Mouse (Mus musculus) cerebellum, adult 11 months (tissue): ENCODE results near the gene Nxpe3.
A peak's percentile ranks its signal among the peaks of the same experiment; 100 is the strongest.

Source experiments
- DNase-seq: peaks from one replicate; pipeline ENCODE4 v3.0.0; 2022

Nxpe3 gene

DNA sequence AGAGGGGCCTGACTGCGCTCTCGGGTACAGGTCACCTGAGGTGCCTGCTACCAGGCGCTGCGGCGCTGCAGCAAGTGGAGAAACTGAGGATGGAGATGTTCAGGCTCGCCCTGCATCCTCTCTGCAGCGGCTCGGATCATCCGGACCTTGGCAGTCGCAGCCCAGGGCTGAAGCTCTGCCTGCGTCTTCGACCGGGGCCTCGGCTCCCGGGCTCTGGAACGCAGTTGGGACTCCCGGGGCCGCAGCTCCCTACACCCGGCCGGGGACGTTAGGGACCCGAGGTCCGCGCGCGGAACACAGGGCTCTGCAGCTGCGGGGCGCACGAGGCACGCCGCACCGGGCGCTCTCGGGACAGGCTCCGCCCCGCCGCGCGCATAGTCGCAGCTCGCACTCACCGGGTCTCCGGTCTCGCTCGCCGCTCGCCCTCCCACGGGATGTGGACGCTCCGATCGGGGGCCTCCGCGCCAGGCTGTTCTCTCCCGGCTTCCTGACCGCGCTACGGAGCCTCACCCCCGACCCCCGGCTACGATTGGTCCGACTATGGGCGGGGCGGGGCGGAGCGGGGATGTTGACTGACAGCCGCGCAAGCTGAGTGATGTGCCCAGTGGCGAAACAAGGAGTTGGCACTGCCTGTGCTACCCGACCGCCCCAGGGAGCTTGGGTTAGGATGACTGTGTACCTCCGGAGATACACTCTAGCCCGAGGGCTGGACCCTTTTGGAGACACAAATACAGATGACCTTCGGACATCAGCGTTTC, at the start of gene Nxpe3:
Gene Nxpe3, minus strand, starts transcription at position 393 of the 758 bp plus-strand sequence.
- DNase-seq, result peak; percentile 85

DNA sequence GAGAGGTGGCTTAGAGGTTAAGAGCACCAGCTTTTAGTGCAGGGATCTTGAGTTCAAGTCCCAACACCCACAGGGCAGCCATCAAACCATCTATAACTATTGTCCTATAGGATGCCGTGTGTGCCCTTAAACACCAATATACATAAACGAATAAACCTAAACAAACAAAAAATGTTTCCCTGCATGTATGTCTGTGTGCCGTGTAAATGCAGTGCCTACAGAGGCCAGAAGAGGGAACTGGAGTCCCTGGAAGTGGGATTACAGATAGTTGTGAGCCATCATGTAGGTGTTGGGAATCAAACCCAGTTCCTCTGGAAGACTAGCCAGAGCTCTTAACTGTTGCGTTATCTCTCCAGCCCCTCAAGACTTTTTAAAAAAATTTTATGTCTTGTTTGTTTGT, 45.7 kb upstream of the Nxpe3 start:
- DNase-seq, result no peak

DNA sequence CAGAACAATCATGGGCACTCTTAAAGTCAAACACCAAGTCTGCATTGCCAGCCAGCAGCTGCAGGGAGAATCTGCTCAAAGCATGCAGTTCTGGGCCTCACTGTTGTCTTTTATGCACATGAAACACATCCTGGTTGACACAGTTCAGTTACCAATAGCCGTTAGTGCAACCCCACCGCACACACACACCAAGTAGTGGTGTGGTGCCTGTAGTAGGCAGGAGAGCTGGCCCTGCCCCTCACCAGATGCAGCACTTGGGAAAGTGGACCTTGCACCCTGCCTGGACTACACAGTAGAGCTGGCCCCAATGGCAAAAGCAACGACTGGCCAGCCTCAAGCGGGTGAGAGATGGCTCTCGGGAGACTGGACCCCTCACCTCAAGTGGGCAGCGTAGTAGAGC, 44.6 kb upstream of the Nxpe3 start:
- DNase-seq, result no peak

DNA sequence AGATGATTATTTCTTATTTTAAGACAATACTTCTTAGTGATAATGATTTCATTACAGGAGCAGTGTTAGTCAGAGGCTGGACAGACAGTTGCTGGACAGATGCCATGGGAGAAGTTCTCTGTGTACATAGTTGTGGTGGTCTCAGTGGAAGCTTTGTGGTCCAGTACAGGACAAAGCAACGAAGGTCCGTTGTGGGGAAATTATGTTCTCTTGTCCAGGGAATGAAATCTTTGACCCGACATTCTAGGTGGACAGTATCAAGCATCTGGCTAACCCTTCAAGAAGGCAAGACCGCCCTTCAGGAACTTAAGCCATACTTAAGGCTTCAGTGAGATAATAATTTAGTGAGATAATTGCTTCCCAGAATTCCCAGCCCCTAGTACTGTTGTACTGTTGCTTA, 43.7 kb upstream of the Nxpe3 start:
- DNase-seq, result no peak

DNA sequence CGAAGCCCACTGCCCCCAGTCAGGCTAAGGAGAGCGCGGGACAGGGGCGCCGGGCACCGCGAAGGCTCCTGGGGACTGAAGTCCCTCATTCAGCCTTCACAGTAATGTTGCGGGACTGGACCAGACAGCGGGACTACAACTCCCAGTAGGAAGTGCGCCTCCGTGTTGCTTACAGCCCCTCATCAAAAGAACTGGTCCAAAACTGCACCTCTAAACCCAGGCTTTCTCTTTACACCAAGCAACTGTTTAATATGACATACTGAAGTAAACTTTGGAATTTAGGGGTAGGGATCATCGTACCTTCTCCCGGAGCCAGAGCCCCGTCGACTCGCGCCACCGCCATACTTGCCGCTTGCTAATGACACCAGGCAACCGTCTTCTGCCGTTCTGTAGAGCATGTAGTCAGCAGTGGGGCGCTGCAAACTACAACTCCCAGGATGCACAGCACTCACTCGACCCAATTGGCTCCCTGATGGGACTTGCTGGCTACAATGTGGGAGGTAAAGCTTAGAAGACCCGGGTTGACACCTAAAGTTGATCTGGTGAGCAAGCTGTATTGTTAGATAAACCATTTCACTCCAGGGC, 39.5 kb upstream of the Nxpe3 start, which contains the start of gene Cep97:
Gene Cep97, minus strand, starts transcription at position 403 of the 585 bp plus-strand sequence.
- DNase-seq, result peak; percentile 86

DNA sequence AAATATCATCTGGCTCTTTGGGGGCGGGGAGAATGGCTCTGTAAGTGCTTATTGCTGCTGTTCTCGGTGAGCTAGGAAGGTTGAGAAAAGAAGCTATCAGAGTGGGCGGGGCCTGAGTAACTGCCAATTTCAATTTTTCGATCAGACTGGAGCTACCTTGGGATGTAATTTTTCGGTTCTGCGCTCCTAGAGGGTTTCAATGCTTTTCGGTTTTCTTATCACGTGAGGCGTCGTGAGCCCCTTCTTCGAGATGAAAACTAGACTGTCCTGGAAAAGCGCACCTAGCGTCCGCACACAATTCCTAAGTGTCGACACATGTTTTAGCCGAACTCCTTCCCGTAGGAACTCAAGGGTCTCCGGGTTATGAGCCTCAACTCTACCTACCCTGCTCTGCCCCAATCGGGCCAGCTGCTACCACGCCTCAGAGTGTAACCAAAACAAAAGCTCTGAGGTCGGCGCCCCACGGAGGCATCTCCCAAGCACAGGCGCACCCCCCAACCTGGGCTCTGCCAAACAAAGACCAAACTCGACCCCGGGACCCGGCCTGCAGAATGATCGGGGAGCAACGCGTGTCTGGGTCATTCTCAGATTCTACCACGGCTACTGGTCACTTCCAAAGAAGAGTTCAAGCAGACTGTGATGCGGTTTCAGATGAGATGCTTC, 38.7 kb upstream of the Nxpe3 start:
- peak; percentile 54 for DNase-seq

DNA sequence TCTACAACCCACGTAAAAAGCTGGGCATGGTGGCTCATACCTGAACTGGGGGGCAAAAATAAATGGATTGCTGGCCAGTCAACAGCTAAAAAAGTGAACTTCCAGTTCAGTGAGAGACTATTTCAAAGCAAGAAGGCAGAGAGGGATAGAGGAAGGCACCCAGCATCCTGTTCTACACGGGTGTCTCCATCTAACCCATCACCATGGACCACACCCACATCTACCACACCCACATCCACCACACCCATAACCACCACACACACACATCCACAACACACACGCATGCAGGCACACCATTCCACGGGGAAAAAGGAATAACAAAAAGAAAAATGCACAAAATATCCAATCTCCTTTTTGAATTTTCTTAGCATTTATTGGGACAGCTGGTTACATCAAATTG, 28.9 kb upstream of the Nxpe3 start:
- no peak for DNase-seq

DNA sequence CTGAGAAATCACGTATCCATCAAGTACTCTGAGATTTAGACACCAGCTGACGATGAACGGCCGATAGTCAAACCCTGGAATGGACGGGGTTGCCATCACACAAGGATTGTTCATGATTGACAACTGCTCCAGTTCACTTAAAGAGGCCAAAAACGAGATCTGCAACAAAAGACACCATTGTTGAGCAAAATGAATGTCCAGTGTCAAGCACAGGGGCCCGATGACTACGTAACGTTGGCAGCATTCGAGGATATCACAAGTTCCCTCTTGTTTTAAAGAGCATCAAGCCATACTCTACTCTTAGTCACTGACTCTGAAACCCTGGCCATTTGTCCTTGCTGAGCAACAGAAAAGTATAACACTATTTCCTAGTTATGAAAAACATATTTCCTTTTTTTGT, 27.0 kb upstream of the Nxpe3 start:
- DNase-seq, result no peak

DNA sequence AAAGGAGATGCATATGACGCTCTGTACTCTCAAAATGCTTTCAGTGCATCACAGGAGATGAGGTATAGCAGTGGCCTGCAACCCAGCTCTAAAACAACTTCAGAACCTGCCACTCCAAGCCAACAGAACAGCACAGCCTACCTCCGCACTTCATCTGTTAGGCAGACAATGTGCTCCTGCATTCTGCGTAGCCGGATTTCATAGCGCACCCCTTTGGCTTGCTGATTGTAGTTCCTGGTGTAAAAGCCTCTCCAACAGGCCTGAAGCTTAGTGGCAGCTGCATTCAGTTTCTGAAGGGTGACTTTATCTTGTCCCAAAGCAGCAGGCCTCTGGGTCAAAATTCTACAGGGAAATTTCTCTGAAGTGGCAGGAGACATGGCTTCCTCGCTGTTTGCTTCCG, 19.6 kb upstream of the Nxpe3 start:
- no peak for DNase-seq

DNA sequence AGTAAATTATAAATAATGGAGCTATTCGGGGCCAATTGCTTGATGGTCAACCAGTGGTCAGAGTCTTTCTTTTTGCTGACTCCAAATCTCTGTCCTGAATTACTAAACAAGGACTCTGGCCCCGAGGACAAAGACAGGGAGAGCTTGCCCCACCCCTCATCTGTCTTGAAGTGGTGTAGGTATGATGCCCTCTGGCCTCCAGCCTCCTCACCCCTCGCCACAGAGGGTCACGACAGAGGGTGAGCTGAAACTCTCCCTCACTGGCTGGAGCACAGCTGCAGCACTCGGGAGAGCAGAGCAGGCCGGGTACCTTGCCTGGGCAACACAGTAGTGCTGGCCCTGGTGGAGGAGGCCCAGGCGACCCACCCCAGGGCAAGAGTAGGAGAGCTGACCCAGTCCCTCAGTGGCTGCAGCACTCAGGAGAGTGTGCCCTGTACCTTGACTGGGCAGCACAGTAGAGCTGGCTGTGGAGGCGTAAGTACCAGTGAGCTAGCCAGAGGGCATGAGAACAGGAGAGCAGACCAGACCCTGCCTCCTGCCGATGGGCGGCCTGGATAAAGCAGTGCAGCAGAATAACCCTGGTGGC, 15.2 kb upstream of the Nxpe3 start:
- DNase-seq, result no peak

DNA sequence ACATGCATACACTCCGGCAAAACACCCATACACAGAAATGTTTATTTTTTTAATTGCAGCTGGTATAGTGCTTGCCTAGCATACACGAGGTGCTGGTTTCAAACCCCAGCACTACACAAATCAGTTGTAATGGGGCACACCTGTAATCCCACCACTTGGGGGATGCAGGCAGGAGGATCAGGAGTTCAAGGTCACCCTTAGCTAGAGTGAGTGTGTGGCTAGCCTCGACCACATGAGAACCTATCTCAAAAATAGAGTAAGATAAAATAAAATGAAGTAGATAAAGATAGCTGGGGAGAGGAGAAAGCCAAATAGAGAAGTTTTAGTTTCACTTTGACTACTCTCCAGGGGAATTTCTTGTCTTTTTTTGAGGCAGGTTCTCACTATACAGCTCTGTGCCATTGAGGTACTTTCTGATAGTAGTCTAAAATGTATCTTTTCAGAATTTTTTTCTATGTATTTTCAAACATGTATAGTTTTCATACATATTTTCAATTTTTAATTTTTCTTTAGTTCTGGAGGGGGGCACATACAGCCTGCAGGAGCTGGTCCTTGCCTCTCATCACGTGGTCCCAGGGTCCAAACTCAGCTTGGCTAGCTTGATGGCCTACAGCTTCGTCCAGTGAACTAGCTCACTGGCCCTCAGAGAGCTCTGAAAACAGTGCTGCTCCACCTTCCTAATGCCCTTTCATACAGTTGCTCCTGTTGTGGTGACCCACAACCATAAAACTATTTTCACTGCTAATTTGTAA, 12.0 kb upstream of the Nxpe3 start:
- no peak for DNase-seq

DNA sequence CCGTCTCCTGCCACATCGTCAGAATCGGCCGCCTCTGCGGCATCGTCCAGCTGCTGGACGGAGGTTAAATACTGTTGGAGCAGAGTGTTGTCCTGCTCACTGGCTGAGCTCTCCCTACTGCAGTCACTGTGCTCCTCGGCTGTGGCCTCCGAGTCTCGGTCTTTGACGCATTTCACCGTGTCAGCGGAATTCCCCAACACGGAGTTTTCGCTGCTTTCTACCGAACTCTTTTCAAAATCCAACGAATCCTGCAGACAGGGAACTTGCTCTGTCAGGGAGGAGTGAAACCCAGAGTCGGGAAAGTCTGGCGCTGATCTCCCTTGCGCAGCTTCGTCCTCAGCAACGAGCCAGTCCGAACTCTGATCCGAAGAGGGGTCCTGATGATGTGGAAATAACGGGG, 10.3 kb upstream of the Nxpe3 start:
- no peak for DNase-seq

DNA sequence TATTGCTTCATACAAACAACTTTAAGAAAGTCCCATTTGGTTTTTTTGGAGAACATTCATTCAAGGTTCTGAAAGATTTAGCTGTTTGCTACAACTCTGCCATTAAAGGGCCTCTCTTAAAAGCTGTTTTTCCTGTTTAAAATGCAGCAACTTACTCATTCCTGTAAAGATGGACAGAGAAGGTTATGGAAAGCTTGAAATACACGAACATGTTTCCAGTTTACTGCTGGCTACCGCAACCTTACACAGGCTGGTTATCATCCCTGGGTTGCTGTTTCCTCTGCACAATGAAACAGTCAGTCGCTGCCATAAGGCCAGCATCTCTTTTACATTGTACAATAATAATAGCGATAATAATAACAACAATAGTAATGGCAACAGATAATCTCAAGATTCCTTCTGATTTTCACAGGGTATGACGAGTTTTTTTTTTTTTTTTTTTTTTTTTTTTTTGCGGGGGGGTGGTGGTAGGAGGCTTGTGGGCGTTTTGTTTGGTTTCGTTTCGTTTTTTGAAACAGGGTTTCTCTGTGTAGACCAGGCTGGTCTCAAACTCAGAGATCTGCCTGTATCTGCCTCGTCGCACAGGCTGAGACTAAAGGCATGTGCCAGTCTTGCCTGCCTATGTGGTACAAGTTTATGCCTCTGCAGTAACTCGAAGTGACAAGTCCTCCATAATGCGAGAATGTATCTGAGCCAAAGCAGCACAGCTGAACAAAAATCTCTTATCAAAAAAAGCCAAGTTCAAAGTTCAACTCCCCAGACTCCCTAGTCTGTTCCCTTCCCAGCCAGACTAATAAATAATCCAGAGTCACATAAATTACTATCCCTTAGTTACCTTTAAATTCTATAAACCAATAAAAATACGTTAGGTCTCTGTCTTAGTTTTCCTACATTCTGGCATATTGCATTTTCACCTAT, 7.0 kb upstream of the Nxpe3 start:
- no peak for DNase-seq

DNA sequence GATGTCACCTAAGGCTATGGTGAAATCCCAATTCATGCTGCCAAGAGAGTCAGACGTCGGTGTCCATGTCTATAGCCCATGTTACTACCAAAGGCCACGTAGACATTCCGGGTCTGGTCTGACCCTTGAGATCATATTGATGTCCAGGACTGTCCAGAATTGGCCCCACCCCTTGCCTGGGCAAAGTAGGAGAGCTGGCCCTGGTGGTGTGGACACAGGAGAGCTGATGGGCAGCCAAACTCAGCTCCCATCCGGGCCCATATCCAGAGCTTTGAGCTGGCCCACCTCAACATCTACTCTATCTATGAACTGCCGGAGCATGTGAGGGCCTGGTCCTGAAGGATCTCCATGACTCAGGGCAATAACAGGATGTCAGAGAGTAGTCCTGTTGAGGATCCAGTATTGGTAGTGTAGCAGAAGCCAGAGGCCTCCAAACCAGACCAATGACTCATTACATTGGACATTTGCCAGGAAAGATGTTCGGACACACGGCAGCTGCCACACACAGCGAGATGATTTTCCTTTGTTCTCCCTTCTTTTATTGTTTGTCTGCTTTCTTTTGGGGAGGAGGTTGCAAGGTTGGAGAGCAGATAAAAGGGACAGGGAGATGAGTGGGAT, 3.4 kb upstream of the Nxpe3 start:
- peak; percentile 14 for DNase-seq

DNA sequence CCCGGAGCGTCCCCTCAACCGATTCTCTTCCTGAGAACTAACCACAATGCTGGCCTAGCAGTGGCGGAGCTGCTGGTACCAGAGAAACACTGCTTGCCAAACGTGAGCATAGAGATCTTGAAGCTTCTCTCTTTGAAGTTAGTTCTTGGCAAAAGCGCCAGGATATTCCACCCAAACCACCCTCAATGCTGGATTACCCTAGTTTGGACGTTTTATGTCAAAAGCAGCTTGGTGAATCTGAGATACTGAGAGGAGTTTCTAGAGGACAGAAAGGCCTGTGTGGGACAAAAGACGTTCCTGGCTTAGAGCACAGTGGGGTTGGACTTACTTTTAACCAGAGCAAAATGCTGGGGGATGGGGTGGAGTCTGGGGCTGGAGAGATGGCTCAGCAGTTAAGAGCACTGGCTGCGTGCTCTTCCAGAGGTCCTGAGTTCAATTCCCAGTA, 588 bp upstream of the Nxpe3 start:
- no peak for DNase-seq

DNA sequence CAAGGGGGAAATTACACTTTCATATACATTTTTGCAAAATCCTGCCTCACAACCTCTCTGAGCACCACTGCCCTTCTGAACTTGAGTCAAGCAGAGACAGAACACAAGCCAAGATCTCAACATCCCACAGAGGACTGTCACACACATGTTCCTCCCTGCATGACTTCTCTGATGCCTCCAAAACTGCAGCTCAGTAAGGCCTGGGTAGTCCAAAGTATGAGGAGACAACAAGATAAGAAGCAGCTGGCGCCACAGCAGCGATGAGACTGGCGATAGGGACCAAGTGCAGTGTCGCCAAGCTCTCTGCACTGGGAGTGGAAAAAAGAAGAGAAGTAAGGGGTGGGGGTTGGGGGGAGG, 571 bp downstream of the Nxpe3 start:
- peak; percentile 24 for DNase-seq

DNA sequence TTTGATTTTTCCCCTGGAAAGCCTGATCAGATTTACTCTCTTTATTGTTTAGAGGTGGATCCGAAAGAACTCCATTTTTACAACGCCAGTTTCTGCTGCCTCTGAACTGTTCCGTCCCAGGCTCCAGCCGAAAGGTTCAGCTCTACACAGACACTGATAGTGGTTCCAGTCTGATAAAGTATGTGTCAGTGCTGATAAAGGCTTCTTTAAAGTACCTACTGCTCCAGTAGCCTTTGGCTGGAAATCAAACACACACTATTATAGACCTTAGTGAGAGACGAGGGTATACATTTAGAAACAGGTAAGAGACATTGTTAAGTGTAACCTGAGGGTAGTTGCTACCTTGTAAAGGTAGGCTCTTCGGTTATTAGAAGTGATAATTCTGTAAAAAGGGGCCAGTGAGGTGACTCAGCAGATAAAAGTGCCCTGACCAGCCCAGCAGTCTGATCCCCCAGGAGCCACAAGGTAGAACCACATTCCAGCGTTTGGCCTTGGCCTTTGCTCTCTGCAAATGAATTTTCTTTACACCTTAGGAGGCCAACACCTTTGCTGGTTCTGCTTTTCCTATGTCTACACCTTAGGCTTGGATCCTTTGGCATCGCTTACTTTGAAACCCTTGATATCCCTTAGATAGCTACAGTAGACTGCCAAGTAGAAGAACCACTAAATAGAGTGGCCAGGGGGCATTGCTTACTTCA, 1.5 kb downstream of the Nxpe3 start:
- DNase-seq, result no peak

DNA sequence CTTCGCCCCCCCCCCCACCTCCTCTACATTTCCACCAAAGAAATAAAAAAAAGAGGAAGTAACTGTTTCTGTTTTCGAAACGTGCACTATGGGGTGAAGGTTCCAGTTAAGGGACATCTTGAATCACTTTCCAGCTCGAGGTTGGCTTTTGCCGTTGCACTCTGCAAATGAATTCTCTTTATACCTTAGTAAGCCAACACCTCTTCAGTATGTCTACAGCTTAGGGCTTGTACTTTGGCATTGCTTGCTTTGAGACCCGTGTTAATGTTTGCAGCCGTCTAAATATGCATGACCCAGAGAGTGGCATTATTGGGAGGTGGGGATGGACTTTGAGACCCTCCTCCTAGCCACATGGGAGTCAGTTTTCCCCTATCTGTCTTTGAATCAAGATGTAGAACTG, 2.6 kb downstream of the Nxpe3 start:
- DNase-seq, result no peak

DNA sequence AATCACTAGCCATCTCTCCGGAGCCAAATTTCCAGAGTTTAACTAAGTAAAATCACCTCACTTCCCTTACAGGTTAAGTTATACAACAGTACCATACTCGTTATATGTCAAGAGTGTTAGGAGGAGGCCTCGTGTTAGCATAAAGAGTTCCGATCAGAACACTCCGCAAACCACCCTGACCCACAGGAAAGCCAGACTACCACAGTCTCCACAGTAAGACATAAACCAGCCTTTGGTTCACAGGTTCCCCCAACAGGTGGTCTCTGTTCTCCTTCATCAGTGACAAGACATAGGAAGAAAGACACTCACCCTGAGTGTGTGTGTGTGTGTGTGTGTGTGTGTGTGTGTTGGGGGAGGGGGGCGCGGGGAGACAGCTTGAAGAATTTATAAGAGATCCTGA, 3.7 kb downstream of the Nxpe3 start:
- no peak for DNase-seq

DNA sequence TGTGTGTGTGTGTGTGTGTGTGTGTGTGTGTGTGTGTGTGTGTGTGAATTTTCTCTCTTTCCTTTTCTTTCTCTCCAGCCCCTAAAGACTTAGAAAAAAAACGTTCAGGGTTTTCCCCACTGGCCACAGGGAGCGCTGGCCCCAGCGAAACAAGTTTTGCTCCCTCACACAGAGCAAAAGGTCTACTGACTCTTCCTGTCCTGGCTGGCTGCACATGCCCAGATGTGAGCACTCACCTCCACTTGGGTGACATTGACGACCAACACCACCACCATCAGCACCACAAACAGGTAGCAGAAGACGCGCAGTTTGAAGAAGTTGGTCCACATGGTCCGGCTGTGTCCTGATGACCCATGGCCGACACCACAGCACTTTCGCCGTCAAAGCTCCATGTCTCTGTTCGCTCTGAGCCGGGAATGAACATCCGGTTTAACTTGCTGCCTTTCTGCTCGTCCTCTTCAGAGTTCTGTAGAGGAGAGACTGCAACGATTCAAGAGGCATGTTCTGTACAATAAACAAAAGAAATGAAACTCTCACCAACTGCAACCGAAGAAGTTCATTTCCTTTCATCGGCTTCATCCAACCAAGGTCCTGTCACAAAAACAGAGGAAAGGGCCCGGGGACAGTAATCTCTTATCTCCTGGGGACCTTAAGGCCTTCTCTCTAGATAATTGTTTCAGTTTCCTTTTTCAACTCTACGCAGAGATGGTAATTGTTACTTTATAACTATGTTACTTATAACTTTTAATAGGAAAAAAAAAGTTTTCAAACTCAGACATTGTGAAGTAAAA, 4.5 kb downstream of the Nxpe3 start:
- no peak for DNase-seq
